Mouse (Mus musculus) fat pad, adult 2 months (tissue): ENCODE measurements around the gene Trim75.

Experiments
- DNase-seq: peaks from one replicate; pipeline ENCODE4 v3.0.0-alpha.2; 2011; ENCODE audit warnings: low read depth, low spot score; ENCODE audit errors: extremely low read depth

Gene Trim75

GRCm38 (mm10) chr8:64945606-64946005 lies 42.0 kb downstream of the Trim75 start:
- DNase-seq: no peak

- no peak for DNase-seq
These were observed 42.8 kb downstream of the Trim75 start for GRCm38 (mm10) chr8:64944831-64945230.

- no peak for DNase-seq
These were observed 44.7 kb downstream of the Trim75 start for GRCm38 (mm10) chr8:64942946-64943345.

GRCm38 (mm10) chr8:64941495-64941894 lies 46.1 kb downstream of the Trim75 start:
- no peak for DNase-seq

GRCm38 (mm10) chr8:64941019-64941418 lies 46.6 kb downstream of the Trim75 start:
- no peak for DNase-seq

- no peak for DNase-seq
These were observed 52.6 kb downstream of the Trim75 start for GRCm38 (mm10) chr8:64934997-64935396.
